Mouse (Mus musculus) heart, postnatal 10 days (tissue): ENCODE results near the gene Dusp7. TPM values are rescaled to one million over a fixed set of nuclear protein-coding genes. Genes with fewer than 3 reads are reported as not detected.

ENCODE experiments used
- DNase-seq, 2 experiments: peaks; one replicate each; pipeline ENCODE4 v3.0.0; 2021
- intact Hi-C: fragments of 180-260 bp; cut with DNase I; formaldehyde crosslinking; loops from one replicate; pipeline ENCODE4 v1.15.1; 2025
- total RNA-seq, 2 experiments: library from RNA; stranded (reverse); gene quantifications; 2 replicates each; pipeline ENCODE4 v1.2.3; 2021

The Dusp7 gene
- total RNA-seq, 2 experiments from 2014 or later, result 47.0 to 47.1 TPM

GRCm38 (mm10) chr9:106413606-106414005 is 45.2 kb downstream of the Dusp7 start:
- no peak for DNase-seq
- intact Hi-C loops, result no loop called here

GRCm38 (mm10) chr9:106416826-106417225 is 48.4 kb downstream of the Dusp7 start:
- no peak for DNase-seq
- intact Hi-C loops, result loop anchor here (1.0 kb wide), 1 partner anchor 50 kb away; no protein-coding TSS in a partner anchor

GRCm38 (mm10) chr9:106417841-106418625 is 49.6 kb downstream of the Dusp7 start:
- DNase-seq, result peak; percentile 89 to 90
- intact Hi-C loops, result loop anchor here (1.0 kb wide), 2 partner anchors 48 to 51 kb away; no protein-coding TSS in a partner anchor

GRCm38 (mm10) chr9:106420608-106421007 is 52.2 kb downstream of the Dusp7 start:
- DNase-seq, result no peak
- intact Hi-C loops, result loop anchor here (1.0 kb wide), 3 partner anchors 71 to 131 kb away; no protein-coding TSS in a partner anchor

- no peak for DNase-seq
- intact Hi-C loops, result loop anchor here (1.0 kb wide), 3 partner anchors 72 to 132 kb away; no protein-coding TSS in a partner anchor
These were observed 52.8 kb downstream of the Dusp7 start for GRCm38 (mm10) chr9:106421033-106421864.

GRCm38 (mm10) chr9:106421865-106422160 is 53.4 kb downstream of the Dusp7 start:
- DNase-seq, result peak; percentile 91 to 95
- intact Hi-C loops, result loop anchor here (1.0 kb wide), 3 partner anchors 73 to 133 kb away; no protein-coding TSS in a partner anchor

Other genes with a start within 250 kb of the Dusp7 start
- 1 to 10 TPM; 1.7 to 1.8 TPM for gene Glyctk, start 210.5 kb upstream of the Dusp7 start, total RNA-seq
- 10 to 100 TPM; 72.2 to 81.4 TPM for gene Wdr82, start 197.7 kb upstream of the Dusp7 start, total RNA-seq
- 10 to 100 TPM; 15.4 to 19.5 TPM for gene Ppm1m, start 168.9 kb upstream of the Dusp7 start, total RNA-seq
- 100 to 1,000 TPM; 112 to 132 TPM for gene Twf2, start 165.5 kb upstream of the Dusp7 start, total RNA-seq
- gene Tlr9, start 146.0 kb upstream of the Dusp7 start, total RNA-seq, result under 1 TPM; 0.72 to 0.79 TPM
- 100 to 1,000 TPM; 492 to 534 TPM for gene Alas1, start 120.0 kb upstream of the Dusp7 start, total RNA-seq
- gene Poc1a, start 87.6 kb upstream of the Dusp7 start, total RNA-seq, result 1 to 10 TPM; 6.4 to 7.2 TPM
- 100 to 1,000 TPM; 403 to 404 TPM for gene Rpl29, start 60.8 kb downstream of the Dusp7 start, total RNA-seq
- gene Acy1, start 69.7 kb downstream of the Dusp7 start, total RNA-seq, result 10 to 100 TPM; 17.0 to 17.8 TPM
- gene Abhd14b, start 78.8 kb downstream of the Dusp7 start, total RNA-seq, result 1 to 10 TPM; 4.6 to 6.2 TPM
- 10 to 100 TPM; 20.0 to 22.4 TPM for gene Abhd14a, start 79.0 kb downstream of the Dusp7 start, total RNA-seq
- gene Pcbp4, start 84.7 kb downstream of the Dusp7 start, total RNA-seq, result 10 to 100 TPM; 77.4 to 89.6 TPM
- gene Gpr62, start 97.3 kb downstream of the Dusp7 start, total RNA-seq, result under 1 TPM in 1 of 2 experiments, not detected in 1; 0.12 TPM
- gene Rrp9, start 107.3 kb downstream of the Dusp7 start, total RNA-seq, result 10 to 100 TPM; 18.8 to 19.1 TPM
- gene Parp3, start 108.3 kb downstream of the Dusp7 start, total RNA-seq, result 10 to 100 TPM; 12.5 to 13.5 TPM
- gene Iqcf1, start 131.3 kb downstream of the Dusp7 start, total RNA-seq, result not detected
- not detected for gene Iqcf5, start 145.9 kb downstream of the Dusp7 start, total RNA-seq
- gene Iqcf3, start 193.0 kb downstream of the Dusp7 start, total RNA-seq, result not detected
- not detected for gene Iqcf4, start 202.4 kb downstream of the Dusp7 start, total RNA-seq